9 mouse cellular contexts compared by ENCODE assay signal in the genomic region with DNA sequence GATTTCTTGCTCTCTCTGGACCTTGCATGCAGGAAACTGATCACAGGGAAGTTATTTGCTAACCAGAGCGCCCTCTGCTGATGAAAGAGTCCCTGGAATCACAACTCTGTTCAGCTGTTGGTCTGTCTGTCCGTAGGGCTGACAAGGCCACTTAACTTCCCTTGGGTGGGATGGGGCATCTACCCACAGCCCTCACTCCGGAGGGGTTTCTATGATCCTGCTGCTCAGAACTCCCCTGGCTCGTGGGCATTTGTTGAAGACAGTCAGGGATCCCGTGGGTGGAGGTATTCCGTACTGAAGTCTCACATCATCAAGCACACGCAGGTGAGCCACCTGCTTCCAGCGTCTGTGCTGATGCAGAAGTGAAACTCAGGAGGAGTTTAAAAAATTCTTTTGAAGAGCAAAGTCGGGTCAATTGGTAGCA. TPM values are rescaled to one million over a fixed set of nuclear protein-coding genes. Genes with fewer than 3 reads are reported as not detected.
A peak's percentile ranks its signal among the peaks of the same experiment; 100 is the strongest.
DNase-seq lines count a peak whose midpoint lies in the region; ATAC-seq and TF ChIP-seq lines count a peak whose summit lies in the region.
"Had no signal": no experiment of that assay in that cellular context is flagged by ENCODE, and none has a peak within 500 bp of the region (broad histone marks: within the 10 kb centered on the region; RNA-seq: fewer than 3 reads in every experiment).

No protein-coding gene starts in this region.

- H3K27me3 ChIP-seq in cerebellum, adult 2 months (ENCODE audit: control insufficient read depth, insufficient read depth, low read length), result no peaks in the 10 kb centered on the region; the same call in 1 of the 2 replicates
- no peaks in the 10 kb centered on the region for H3K27me3 ChIP-seq in embryonic facial prominence, embryonic 11.5 days (ENCODE audit: control insufficient read depth, insufficient read depth, low read length)
- H3K27me3 ChIP-seq in spleen, adult 2 months (ENCODE audit: control insufficient read depth, insufficient read depth, low read length), result no peaks in the 10 kb centered on the region

- peak; percentile 24 to 26 for DNase-seq in cerebellum, adult 2 months
- DNase-seq in cerebellum, adult 11-12 months, result no peak
- DNase-seq in urinary bladder, postnatal 14 days (ENCODE audit: low spot score), result peak; percentile 68
- DNase-seq in urinary bladder, postnatal 4 days (ENCODE audit: low spot score in 2 of 2), result no peak
- peak; percentile 82 for DNase-seq in embryonic facial prominence, embryonic 11.5 days (ENCODE audit: low spot score)
- peak; percentile 63 to 85 for DNase-seq in kidney, postnatal 36 days
- DNase-seq in lung, postnatal 14 days, result peak; percentile 83
- peak; percentile 69 to 86 for DNase-seq in spleen, adult 2 months (ENCODE audit: low read depth in 1 of 2, low spot score in 2 of 2)

- H3K27ac ChIP-seq in cerebellum, adult 2 months (ENCODE audit: insufficient read depth, low read length), result no peak overlapping the region
- no peak overlapping the region for H3K27ac ChIP-seq in embryonic facial prominence, embryonic 11.5 days (replicated peaks; ENCODE audit: low read depth, low read length)
- peak overlapping the region; percentile 80 for H3K27ac ChIP-seq in spleen, adult 2 months (ENCODE audit: insufficient read depth, low read length)

- no peak overlapping the region for H3K4me3 ChIP-seq in cerebellum, adult 2 months (replicated peaks; ENCODE audit: insufficient read depth, low read depth, low read length)
- no peak overlapping the region for H3K4me3 ChIP-seq in embryonic facial prominence, embryonic 11.5 days (ENCODE audit: low read depth, low read length)
- peak overlapping the region; percentile 31; the same call in 1 of the 2 replicates for H3K4me3 ChIP-seq in spleen, adult 2 months (ENCODE audit: extremely low read depth, insufficient read depth, insufficient read length)

- 39% methylated on average over 9 of the region's 9 CpGs for WGBS in cerebellum, adult 2 months
- 33% methylated on average over 9 of the region's 9 CpGs for WGBS in embryonic facial prominence, embryonic 11.5 days
- 15% methylated on average over 9 of the region's 9 CpGs for WGBS in spleen, adult 2 months

- no peak for ATAC-seq in embryonic facial prominence, embryonic 11.5 days (replicated peaks; ENCODE audit: insufficient number of reproducible peaks, low FRiP score, low TSS enrichment, low read depth)

- no peaks in the 10 kb centered on the region for H3K9me3 ChIP-seq in embryonic facial prominence, embryonic 11.5 days (replicated peaks; ENCODE audit: control insufficient read depth, low read length)

- no peak for TF ChIP-seq POLR2A in cerebellum, adult 2 months (IDR thresholded peaks at IDR 0.05; ENCODE audit: borderline replicate concordance, insufficient read depth, low read length)
- TF ChIP-seq POLR2A in spleen, adult 2 months (IDR thresholded peaks at IDR 0.05; ENCODE audit: low read depth, low read length), result no peak

- peak; percentile 58 for TF ChIP-seq CTCF in cerebellum, adult 2 months (IDR thresholded peaks at IDR 0.05; ENCODE audit: borderline replicate concordance, insufficient read depth, low read depth, low read length)
- TF ChIP-seq CTCF in spleen, adult 2 months (IDR thresholded peaks at IDR 0.05; ENCODE audit: extremely low read depth, insufficient read depth, insufficient read length, insufficient replicate concordance), result peak; percentile 41; the same call in 1 of the 2 replicates

- H3K4me2 ChIP-seq in embryonic facial prominence, embryonic 11.5 days (ENCODE audit: low read depth, low read length), result no peak overlapping the region

- no peaks in the 10 kb centered on the region for H3K4me1 ChIP-seq in cerebellum, adult 2 months (ENCODE audit: control insufficient read depth, insufficient read depth, low read length)
- no peaks in the 10 kb centered on the region for H3K4me1 ChIP-seq in embryonic facial prominence, embryonic 11.5 days (ENCODE audit: control insufficient read depth, insufficient read depth, low read length)
- peaks cover 11% of the 10 kb centered on the region; the same call in 1 of the 2 replicates for H3K4me1 ChIP-seq in spleen, adult 2 months (ENCODE audit: control insufficient read depth, insufficient read depth, insufficient read length)

- no peaks in the 10 kb centered on the region for H3K36me3 ChIP-seq in embryonic facial prominence, embryonic 11.5 days (replicated peaks; ENCODE audit: control insufficient read depth, insufficient read depth, low read depth, low read length)
- no peaks in the 10 kb centered on the region for H3K36me3 ChIP-seq in spleen, adult 2 months (ENCODE audit: control insufficient read depth, insufficient read depth, low read length)
- H3K36me3 ChIP-seq: G1E had no signal

- no peak overlapping the region for H3K9ac ChIP-seq in embryonic facial prominence, embryonic 11.5 days (replicated peaks; ENCODE audit: low read length)

RNA-seq across cellular contexts. Expression of gene Xylt1, which starts 4.9 kb away (rescaled TPM):
- 8.0 and 8.3 TPM in 2 replicates for polyA plus RNA-seq in cerebellum, adult 2 months (2012; rRNA removed)
- polyA plus RNA-seq in embryonic facial prominence, embryonic 11.5 days (2014; fragmentation: Nextera tagmentation; extraction: Ambion mirVana), result 1.4 and 1.5 TPM in 2 replicates
- polyA plus RNA-seq in spleen, adult 2 months (2012; rRNA removed), result 7.8 and 8.6 TPM in 2 replicates
- polyA plus RNA-seq: G1E had no signal

Comparison
In these comparisons a context has a peak if more than half of its experiments do, and no peak if none do; other contexts are left out.
1. DNase-seq: peak in cerebellum, adult 2 months (2 of 2), urinary bladder, postnatal 14 days (single experiment), embryonic facial prominence, embryonic 11.5 days (single experiment), kidney, postnatal 36 days (2 of 2), lung, postnatal 14 days (single experiment) and spleen, adult 2 months (2 of 2); none in cerebellum, adult 11-12 months (single experiment) and urinary bladder, postnatal 4 days (0 of 2).